Mouse (Mus musculus): ENCODE results near the gene Tmsb10. TPM values are rescaled to one million over a fixed set of nuclear protein-coding genes. Genes with fewer than 3 reads are reported as not detected.

The Tmsb10 gene
- polyA plus RNA-seq, 1 experiment, result 1.2 TPM

- no peak for TF ChIP-seq GATA1 (IDR thresholded peaks at IDR 0.05; ENCODE audit: low read length)
Observed at GRCm38 (mm10) chr6:72932955-72933354, 25.6 kb downstream of the Tmsb10 start.

GRCm38 (mm10) chr6:72931533-72931932, 27.0 kb downstream of the Tmsb10 start:
- no peak for TF ChIP-seq GATA1 (IDR thresholded peaks at IDR 0.05; ENCODE audit: low read length)

GRCm38 (mm10) chr6:72929795-72930398, 28.7 kb downstream of the Tmsb10 start:
- TF ChIP-seq GATA1 (IDR thresholded peaks at IDR 0.05; ENCODE audit: low read length), result no peak

- TF ChIP-seq GATA1 (IDR thresholded peaks at IDR 0.05; ENCODE audit: low read length), result no peak
Observed at GRCm38 (mm10) chr6:72926755-72927482, 31.6 kb downstream of the Tmsb10 start.

GRCm38 (mm10) chr6:72926031-72926430, 32.5 kb downstream of the Tmsb10 start:
- TF ChIP-seq GATA1 (IDR thresholded peaks at IDR 0.05; ENCODE audit: low read length), result no peak

- no peak for TF ChIP-seq GATA1 (IDR thresholded peaks at IDR 0.05; ENCODE audit: low read length)
Observed at GRCm38 (mm10) chr6:72923381-72923780, 35.2 kb downstream of the Tmsb10 start.

- no peak for TF ChIP-seq GATA1 (IDR thresholded peaks at IDR 0.05; ENCODE audit: low read length)
Observed at GRCm38 (mm10) chr6:72921081-72921480, 37.5 kb downstream of the Tmsb10 start.

- TF ChIP-seq GATA1 (IDR thresholded peaks at IDR 0.05; ENCODE audit: low read length), result no peak
Observed at GRCm38 (mm10) chr6:72918510-72919033, 40.0 kb downstream of the Tmsb10 start.

GRCm38 (mm10) chr6:72916330-72916729, 42.2 kb downstream of the Tmsb10 start:
- TF ChIP-seq GATA1 (IDR thresholded peaks at IDR 0.05; ENCODE audit: low read length), result no peak

- no peak for TF ChIP-seq GATA1 (IDR thresholded peaks at IDR 0.05; ENCODE audit: low read length)
Observed at GRCm38 (mm10) chr6:72914087-72914749, 44.3 kb downstream of the Tmsb10 start.

GRCm38 (mm10) chr6:72911261-72911660, 47.3 kb downstream of the Tmsb10 start:
- no peak for TF ChIP-seq GATA1 (IDR thresholded peaks at IDR 0.05; ENCODE audit: low read length)

Other genes with a start within 250 kb of the Tmsb10 start
- not detected in 2 replicates for gene Tcf7l1, start 169.5 kb downstream of the Tmsb10 start, polyA plus RNA-seq (2012)
- gene Kcmf1, start 58.8 kb downstream of the Tmsb10 start, polyA plus RNA-seq (2012), result 25.8 and 80.3 TPM in 2 replicates